Mouse (Mus musculus): ENCODE data around the gene Il15ra.
"Not testable (repeated sequence)": the region's sequence is repeated elsewhere in the genome, so short reads cannot be mapped to it uniquely, and the experiment has no call there.

Il15ra gene

DNA sequence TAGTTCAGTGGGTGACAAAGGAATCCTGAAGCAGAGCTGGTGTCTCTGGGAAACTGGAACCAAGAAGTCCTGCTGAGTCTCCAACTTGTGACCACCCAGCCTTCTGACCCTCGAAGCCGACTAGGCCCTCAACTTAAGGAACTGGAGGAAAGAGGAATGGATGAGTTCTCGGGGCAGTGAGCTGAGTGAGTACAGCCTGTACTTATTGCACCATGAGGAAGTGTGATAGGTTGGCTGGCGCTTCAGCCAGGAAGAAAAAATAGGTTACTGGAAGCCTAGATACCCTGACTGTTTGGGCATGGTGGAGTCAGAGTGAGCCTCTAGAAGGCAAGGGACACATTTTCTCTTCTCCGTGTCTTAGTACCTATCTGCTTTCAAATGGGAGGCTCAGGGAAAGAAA, 3.4 kb downstream of the Il15ra start:
- no peak for DNase-seq (ENCODE audit: low spot score in 2 of 2)

DNA sequence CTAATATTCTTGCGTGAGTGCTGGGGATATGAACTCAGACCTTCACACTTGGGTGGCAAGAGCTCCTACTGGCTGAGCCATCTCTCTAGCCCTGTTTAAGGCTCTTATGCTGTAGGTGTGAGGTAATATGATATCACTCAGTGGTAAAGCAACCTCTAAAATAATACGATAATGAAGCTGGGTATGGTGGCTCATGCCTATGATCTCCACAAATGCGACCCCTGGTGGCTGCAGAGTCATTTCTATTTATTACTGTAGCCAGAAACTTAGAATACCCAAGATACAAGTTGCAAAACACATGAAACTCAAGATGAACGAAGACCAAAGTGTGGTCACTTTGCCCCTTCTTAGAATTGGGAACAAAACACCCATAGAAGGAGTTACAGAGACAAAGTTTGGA, 5.0 kb downstream of the Il15ra start:
- DNase-seq (ENCODE audit: low spot score in 2 of 2) = not testable (repeated sequence)

DNA sequence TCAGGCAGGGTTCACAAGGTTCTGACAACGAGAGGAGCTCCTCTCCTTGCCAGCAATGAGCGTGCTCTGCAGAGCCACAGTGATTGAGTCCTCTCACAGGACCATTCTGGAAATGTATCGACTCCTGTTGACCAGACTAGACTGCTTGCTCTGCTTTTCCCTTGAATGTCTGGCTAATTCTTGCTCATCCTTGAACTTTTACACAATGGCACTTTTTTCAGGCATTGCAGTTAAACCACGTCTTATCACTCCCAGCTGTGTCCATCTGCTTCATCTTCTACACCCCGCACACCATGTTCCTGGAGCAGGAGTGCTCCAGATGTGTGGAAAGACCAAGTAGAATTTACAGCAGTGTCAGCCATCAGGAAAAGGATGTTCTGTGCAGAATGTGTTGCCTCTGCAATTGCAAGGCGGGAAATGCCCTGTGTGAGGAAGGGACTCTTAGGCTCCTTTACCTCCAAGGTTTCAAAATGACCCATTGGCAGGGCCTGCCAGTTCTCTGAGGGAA, 7.4 kb downstream of the Il15ra start:
- DNase-seq (ENCODE audit: low spot score in 2 of 2) = no peak

DNA sequence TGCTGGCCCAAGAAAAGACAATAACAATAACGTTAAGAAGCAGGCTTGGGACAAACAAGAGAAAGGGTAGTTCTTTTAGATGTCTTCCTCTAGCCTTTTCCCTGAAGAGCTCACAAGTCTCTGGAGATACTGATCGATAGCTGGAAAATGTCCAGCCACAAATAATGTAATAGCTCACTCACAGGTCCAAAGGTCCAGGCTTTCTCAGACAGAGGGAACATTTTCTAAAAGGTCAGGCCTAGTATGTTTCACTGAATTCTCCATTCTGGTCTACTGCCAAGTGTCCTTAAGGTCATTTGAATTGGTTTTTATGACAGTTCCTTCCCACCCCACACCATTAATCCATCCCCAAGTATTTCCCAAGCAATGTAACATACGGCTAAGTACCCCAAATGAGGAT, 7.9 kb downstream of the Il15ra start:
- no peak for DNase-seq (ENCODE audit: low spot score in 2 of 2)

DNA sequence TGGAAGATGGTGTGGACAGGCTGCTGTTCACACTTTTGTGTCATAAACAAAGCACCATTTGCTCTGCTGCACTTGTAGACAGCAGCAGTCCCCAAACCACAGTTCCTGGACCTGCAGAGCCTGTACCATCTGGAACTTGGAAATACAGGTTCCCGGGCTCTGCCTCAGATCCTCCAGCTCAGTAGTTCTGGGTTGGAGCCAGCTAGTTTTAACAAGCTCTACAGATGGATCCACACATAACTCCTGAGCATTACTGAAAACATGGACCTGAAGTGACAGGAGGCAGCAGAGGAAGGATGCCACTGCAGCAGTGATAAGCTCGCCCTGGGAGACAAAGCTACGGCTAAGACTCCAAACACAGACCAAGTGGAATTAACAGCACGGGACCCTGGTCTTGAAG, 9.4 kb downstream of the Il15ra start:
- peak in 1 of 2 experiments; percentile 52 for DNase-seq (ENCODE audit: low spot score in 2 of 2)

DNA sequence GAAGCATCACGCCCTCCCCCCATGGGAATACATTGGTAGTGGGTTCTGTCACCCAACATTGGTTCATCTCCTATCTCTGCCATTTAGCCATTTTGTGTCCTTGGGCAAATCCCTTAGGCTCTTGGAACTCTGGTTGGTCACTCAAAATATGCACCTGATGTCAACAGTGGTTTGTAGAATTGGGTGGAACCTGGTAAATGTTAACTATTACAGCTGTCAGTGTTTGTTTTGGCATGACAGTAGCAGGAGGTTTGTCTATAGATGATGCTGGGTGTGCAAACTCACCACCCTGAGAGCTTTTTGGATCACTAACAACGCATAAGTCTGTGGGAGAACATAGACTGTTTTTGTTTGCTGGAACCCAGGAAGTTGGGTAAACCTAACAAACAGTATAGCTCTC, 13.5 kb downstream of the Il15ra start:
- DNase-seq (ENCODE audit: low spot score in 2 of 2) = no peak

DNA sequence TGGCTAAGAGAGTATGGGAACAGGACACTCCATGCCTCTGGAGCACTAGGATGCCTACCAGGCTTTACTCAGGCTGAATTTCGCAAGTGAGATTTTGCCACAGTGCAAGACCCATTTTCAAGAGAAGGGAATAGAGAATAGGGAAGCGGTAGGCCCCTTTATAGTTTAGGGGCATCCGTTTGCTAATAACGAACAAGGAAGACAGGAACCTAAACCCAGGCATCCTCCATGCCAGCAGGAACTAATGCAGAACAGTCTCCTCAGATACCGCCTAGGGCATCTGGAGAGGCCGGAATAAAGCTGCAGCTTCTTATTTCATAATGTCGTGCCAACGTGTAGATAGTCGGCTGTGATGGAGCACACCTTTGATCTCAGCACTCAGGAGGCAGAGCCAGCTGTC, 17.5 kb downstream of the Il15ra start:
- DNase-seq (ENCODE audit: low spot score in 2 of 2) = no peak

DNA sequence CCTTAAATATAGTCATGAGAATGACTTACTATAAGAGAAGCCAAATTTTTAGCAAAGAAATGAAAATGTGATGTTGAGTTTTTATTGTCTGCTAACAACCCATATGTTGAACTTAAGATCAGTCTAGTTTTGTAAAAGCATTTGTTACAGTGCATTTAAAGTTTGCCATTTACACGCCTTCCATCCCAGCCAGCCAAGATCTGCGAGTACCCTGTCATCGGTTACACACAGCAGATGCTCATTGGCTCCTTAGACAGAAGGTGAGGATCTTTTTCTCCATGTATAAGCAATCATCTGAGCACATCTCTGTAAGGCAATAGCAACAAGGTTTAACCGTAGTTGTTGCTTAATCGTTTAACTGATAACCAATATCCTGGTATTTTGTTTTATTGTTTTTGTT, 22.5 kb downstream of the Il15ra start:
- DNase-seq (ENCODE audit: low spot score in 2 of 2) = no peak

DNA sequence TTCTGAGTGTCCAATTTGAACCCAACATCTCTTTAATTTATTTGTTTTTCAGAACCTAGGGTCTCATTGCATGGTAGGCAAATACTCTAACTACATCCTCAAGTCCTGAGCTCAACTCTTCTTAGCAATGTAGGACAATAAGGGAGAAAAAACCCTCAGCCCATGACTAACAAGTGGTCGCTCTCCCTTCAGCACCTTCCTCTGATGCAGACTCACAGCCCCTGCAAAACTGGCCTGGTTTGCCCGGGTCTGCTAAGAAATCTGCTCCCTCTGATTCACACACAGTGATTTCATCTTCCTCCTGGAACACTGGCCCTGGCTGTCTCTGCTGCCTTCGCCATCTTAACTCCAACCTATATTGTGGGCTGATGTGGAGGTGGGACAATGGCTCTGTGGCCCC, 24.0 kb downstream of the Il15ra start:
- DNase-seq (ENCODE audit: low spot score in 2 of 2) = no peak

DNA sequence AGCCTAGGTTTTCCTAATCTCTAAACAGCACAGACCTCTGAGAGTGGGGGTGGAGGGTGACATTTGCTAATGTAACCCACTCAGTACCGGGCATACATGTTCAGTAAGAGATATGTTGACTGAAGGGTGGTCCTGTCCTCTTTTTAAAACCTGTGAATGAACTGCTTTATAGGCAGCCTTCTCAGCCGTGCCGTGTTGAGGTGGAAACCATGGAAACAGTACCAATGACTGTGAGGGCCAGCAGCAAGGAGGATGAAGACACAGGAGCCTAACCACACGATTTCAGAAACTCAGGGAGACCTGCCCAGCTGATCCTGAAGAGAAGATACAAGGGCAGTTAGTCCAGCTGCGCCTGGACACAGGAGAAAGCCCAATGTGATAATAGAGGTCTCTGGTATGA, 27.9 kb downstream of the Il15ra start:
- DNase-seq (ENCODE audit: low spot score in 2 of 2) = no peak

DNA sequence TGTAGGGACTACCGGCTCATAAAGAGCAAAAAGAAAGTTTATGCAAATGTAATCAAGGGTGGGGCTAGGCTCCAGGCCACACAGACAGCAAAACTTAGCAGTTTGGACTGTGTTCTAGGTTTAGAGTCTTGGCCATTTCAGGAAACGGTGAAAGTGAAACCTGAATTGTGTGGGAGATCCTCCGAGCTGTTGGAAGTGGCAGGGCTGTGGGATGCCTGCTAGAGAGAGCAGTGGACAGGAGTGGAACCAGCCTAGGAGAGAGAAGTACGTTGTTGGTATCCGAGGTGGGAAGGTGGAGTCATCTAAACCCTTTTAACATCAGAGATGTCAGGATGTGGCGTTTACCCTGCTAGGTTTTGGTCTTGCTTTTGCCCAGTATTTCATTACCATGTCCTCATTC, 30.8 kb downstream of the Il15ra start:
- no peak for DNase-seq (ENCODE audit: low spot score in 2 of 2)

DNA sequence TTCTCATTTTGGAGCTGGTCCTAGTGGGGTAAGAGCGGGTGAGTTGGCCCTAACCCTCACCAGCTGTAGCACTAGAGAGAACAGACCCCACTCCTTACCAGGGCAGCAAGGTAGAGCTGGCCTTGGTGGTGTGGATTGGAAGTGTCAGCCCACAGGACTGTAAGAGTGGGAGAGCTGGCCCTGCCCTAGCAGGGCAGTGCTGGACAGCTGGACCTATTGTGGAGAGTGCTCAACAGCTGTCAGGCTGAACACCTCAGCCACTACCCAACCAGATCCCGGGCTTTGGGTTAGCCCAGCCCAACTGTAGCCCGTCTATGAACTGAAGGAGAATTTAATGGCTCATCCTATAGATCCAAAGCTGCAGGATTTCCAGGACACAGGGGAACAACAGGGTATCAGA, 33.7 kb downstream of the Il15ra start:
- DNase-seq (ENCODE audit: low spot score in 2 of 2) = no peak

DNA sequence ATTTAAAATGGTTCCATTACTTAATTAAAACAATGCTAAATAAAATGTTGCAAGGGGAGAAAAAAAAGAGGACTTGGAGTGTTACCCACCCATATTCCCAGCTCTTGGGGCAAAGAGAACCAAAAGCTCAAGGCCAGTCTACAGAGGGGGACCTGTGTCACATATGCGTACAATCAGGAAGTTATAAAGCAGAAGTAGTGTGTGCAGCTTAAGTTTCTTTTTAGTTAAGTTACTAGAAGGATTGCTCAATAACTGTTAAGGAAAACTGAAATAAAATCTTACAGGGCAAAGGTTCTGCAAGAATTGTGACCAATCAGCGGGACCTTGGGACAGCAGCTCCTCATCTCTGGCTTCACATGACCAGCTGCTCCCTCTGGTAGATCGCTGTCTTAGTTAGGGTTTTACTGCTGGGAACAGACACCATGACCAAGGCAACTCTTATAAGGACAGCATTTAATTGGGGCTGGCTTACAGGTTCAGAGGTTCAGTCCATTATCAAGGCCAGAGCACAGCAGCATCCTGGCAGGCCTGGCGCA, 34.5 kb downstream of the Il15ra start:
- DNase-seq (ENCODE audit: low spot score in 2 of 2) = no peak

DNA sequence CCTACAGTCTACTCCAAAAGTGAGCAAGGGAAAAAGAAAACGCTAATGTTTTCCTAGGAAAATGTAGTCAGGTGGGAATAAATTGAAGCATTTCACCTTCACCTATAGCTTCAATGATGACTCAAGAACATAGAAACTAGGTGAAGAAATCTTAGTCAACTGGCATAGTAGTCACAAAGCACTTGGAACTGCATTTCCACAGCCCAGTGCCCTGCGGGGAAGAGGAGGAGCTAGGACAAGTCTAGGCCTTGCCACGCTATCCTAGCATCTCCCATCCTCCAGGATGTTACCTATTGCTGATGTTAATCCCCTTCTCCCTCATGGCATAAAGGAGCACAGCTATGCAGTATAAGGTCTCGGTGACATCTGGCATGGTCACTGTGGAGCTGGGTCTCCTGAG, 57.5 kb downstream of the Il15ra start:
- no peak for DNase-seq (ENCODE audit: low spot score in 2 of 2)

DNA sequence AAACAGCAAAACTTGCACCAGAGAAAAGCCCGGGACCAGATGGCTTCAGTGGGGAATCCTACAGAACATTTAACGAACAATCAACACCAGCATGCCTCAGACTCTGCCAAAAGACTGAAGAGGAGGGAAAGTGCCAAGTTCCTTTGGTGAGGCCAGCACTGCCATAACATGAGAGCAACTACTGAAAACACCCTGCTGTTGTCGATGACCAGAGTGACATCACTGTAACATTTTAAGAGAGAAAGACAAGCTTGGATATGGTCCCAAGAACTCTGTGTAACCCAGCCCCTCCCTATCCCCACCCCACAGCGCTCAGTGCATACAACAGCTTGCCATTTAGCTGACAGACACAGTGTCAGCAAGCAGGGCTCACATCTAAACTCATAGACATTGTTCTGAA, 60.6 kb downstream of the Il15ra start:
- DNase-seq (ENCODE audit: low spot score in 2 of 2) = peak in 1 of 2 experiments; percentile 17

DNA sequence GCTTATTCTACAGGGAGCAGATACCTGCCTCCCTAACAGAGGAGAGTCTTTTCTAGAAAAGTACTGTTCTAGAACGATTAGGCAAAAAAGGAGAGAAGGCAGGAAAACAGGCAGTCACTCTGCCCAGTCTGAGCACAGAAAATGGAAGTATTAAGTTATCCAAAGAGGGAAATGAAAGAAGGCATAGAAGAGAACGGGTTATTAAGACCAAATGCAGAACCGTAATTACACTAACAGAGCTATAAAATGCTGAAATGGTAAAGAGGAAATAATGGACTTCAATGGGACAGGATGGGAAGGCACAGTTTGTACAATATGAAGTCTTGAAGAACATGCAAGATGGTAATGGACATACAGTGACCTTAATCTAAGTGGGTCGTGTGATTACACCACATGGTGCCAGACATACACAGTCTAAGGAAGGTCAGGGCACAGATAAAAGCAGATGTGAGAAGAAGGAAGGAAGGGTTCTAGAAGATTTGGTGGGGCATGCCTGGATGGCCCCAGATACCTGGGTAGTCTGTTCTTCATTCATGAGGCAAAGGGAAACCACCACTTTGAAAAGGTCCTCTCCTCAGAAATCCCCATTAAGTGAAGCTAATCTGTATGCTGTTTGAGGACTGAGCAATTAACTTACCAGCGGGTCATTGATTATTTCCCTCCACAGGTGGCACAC, 61.5 kb downstream of the Il15ra start:
- no peak for DNase-seq (ENCODE audit: low spot score in 2 of 2)

DNA sequence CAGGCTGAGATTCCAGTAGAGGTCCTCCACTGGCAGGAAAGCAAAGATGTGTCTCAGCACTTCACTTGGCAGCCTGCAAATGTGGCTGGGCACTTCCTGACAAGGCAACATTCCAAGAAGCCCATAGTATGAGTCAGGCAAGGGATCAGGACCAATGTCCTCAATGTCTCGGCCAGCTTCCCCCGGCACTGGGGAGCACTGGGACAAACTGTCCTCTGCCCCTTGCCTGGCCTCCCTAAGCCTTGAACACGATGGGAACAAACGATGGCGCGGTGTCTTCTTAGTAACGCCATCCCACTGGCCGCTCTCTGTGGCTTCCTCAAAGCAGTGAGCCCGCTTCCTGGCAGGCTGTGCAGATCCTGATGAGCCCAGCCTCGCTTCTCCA, 62.1 kb downstream of the Il15ra start:
- no peak for DNase-seq (ENCODE audit: low spot score in 2 of 2)

DNA sequence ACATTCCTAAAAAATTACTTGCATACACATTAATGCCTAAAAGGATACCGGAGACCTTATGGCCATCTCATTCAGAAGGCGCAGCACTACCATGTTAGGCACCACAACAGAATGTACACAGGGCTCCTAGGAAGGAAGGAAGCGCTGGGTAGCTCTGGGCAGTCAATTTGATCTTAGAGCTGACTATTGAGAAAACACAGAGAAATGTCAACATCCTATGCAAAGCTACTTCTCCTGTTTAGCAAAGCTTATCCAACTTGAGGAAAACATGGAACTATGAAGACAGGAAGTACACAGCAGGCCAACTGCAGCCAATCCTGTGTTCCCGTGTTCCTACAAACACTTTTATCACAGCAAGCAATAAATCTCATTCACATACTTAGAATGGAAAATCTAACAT, 66.6 kb downstream of the Il15ra start:
- no peak for DNase-seq (ENCODE audit: low spot score in 2 of 2)

DNA sequence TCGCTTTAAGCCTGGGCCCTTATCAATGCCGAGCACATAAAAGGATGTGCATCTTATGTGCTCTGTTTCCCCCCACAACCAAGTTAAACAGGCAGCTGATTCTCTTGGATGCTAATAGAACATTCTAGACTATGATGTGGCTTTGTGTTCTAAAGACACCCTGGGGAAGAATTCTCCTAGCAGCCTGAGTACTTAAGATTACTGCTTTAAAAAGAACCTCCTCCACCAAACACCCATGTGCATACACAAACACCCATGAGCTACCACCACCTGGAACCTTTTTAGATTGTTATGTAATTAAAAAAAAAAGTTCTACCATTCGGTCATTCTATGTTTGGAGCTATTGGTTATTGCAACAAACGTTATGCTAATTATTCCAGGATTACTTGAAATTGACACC, 67.3 kb downstream of the Il15ra start:
- DNase-seq (ENCODE audit: low spot score in 2 of 2) = peak; percentile 18 to 26

DNA sequence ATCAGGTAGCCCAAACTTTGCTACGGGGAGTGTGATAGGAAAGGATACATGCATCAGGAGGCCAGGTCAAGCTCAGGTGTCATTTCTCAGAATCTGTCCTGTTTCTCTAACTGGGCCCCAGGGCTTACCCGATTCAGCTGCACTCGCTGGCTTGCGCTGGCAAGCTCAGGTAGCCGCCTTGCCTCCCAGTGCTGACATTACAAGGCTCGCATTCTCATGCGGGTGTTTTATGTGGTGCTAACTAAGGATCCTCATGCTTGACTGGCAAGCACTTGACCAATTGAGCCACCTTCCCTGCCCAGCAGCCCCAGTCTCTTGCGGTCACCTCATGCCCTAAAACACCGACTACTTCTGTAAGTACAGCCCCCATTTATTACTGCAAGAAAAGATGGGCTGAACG, 69.3 kb downstream of the Il15ra start:
- no peak for DNase-seq (ENCODE audit: low spot score in 2 of 2)

DNA sequence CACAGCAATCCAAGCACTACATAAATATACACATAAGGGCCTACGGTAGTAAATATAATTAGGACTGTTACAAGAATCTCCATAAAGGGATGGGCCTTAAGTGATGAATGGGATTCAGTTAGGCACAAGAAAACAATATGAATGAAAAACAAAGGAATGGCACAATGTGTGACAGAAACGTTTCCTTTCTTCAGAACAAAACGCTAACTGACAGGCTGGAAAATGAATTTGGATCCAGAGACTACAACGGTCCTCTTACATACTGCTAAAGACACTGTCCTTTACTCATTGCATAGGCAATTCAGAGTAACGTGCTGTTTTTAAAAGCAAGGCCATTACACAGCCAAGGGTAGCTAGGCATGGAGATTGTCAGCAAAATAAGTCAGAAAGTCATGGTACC, 70.0 kb downstream of the Il15ra start:
- DNase-seq (ENCODE audit: low spot score in 2 of 2) = no peak

DNA sequence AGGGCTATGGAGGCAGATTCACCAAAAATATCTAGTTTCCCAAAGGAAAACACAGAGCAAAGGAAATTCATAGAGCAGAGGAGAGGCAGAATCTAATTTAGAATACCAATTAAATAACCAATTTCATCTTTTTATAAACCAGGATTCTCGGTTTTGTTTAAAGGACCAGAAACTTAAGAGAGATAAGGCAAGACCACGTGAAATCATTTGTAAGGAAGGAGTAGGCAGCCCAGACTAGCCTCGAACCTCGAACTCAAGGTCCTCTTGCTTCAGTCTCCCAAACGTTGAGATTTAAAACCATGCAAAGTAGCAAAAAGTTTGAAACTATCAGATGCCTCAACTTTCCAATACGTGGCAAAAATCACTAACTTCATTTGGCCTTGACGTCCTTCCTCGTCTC, 71.3 kb downstream of the Il15ra start:
- DNase-seq (ENCODE audit: low spot score in 2 of 2) = no peak

DNA sequence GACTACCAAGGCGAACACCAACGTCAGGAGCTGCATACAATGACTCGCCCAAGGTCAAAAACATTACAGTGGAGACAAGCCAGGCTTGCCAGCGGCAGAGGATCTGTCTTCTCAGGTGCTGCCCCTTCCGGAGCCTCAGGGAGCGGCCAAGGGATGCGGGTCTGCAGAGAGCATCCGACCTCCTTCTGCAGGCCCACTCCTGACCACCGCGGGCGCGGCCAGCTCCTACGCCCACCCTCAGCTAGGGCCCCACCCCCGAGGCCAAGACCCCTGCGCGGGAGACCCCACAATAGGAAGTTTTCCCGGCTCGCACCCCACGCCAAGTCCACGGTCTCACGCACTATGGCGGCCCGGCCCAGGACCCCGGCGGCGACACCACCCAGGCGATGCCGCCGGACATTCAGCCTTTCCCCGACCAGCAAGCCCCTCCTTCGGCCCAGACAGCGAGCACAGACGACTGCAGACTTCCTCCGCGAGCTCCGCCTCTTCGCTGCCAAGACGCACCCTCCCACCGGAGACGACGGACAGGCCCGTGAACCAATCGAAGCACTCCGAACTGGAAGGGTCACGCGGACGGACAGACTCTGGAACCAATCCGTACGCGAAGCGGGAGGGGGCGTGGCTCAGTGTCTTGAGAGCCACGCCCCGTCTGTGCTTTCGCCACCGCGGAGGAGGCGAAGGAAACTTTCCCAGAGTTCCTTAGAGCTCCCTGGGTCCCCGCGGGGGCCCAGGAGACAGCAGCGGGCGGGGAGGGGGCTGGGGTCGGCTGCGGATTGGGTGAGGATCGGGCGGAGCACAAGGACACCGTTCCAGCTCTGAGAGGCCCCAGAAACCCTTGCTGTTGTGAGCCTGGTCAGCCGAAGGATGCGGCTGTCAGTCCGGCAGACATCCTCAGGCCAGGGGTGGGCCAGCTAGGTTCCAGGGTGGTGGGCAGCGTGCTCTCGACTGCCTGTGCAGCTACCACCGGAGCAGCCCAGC, 72.3 kb downstream of the Il15ra start, which contains the start of the genes Fbh1 and Ankrd16:
Fbh1 (minus strand) TSS at position 492 of the 978 bp plus-strand sequence.
Ankrd16 (plus strand) TSS at position 786 of the 978 bp plus-strand sequence.
- peak; percentile 98 to 100 for DNase-seq (ENCODE audit: low spot score in 2 of 2)
